Comparison of ENCODE assay signal across 9 mouse cellular contexts in genomic region chr17:86937497-86938155, GRCm38 (mm10). TPM values are rescaled to one million over a fixed set of nuclear protein-coding genes. Genes with fewer than 3 reads are reported as not detected.
DNase-seq lines count a peak whose midpoint lies in the region; ATAC-seq and TF ChIP-seq lines count a peak whose summit lies in the region.
"Had no signal": no experiment of that assay in that cellular context is flagged by ENCODE, and none has a peak within 500 bp of the region (broad histone marks: within the 10 kb centered on the region; RNA-seq: fewer than 3 reads in every experiment).

No protein-coding gene starts in this region.

- no peak overlapping the region for H3K27ac ChIP-seq in ES-Bruce4 (ENCODE audit: insufficient read depth, low read length)
- H3K27ac ChIP-seq in layer of hippocampus, adult 2 months: peak overlapping the region; percentile 83
- H3K27ac ChIP-seq in neural tube, embryonic 15.5 days (replicated peaks): peak overlapping the region; percentile 81

- H3K4me3 ChIP-seq in ES-Bruce4 (ENCODE audit: low read depth, low read length): peak overlapping the region; percentile 5; the same call in 1 of the 2 replicates
- peak overlapping the region; percentile 54 for H3K4me3 ChIP-seq in layer of hippocampus, adult 2 months
- H3K4me3 ChIP-seq in neural tube, embryonic 15.5 days (replicated peaks): peak overlapping the region; percentile 41
- H3K4me3 ChIP-seq: erythroblast, embryonic 14.5 days had no signal

- TF ChIP-seq EP300 in ES-Bruce4 (IDR thresholded peaks at IDR 0.05; ENCODE audit: insufficient read depth, low read depth, low read length): no peak

- H3K9me3 ChIP-seq in ES-Bruce4 (replicated peaks; ENCODE audit: control insufficient read depth, insufficient read depth, low read length, poor library complexity, severe bottlenecking): no peaks in the 10 kb centered on the region
- no peaks in the 10 kb centered on the region for H3K9me3 ChIP-seq in neural tube, embryonic 15.5 days (replicated peaks)

- no peaks in the 10 kb centered on the region for H3K4me1 ChIP-seq in ES-Bruce4 (ENCODE audit: control insufficient read depth, insufficient read depth, low read length)
- peaks cover 26% of the 10 kb centered on the region for H3K4me1 ChIP-seq in neural tube, embryonic 15.5 days

- no peak for TF ChIP-seq POLR2A in ES-Bruce4 (IDR thresholded peaks at IDR 0.05; ENCODE audit: insufficient read depth, low read length)

- H3K4me2 ChIP-seq in neural tube, embryonic 15.5 days: peak overlapping the region; percentile 67

- H3K36me3 ChIP-seq in ES-Bruce4 (ENCODE audit: control insufficient read depth, insufficient read depth, low read length, poor library complexity, severe bottlenecking): no peaks in the 10 kb centered on the region
- H3K36me3 ChIP-seq in neural tube, embryonic 15.5 days: no peaks in the 10 kb centered on the region

- peak; percentile 34 for DNase-seq in cerebellum, adult 11-12 months
- peak; percentile 63 to 70 for DNase-seq in layer of hippocampus, adult 2 months (ENCODE audit: low spot score in 2 of 2)
- peak; percentile 86 to 90 for DNase-seq in lung, adult 18-20 months
- peak; percentile 57 for DNase-seq in thymus, postnatal 0 days (ENCODE audit: low spot score)

- H3K27me3 ChIP-seq in ES-Bruce4 (ENCODE audit: control insufficient read depth, insufficient read depth, low read length, poor library complexity, severe bottlenecking): no peaks in the 10 kb centered on the region
- no peaks in the 10 kb centered on the region for H3K27me3 ChIP-seq in neural tube, embryonic 15.5 days (replicated peaks)

- no peak for TF ChIP-seq CTCF in ES-Bruce4 (IDR thresholded peaks at IDR 0.05; ENCODE audit: low read depth, low read length)
- no peak for TF ChIP-seq CTCF in layer of hippocampus, adult 2 months (conservative IDR thresholded peaks at IDR 0.05)

- peak; percentile 84 for ATAC-seq in frontal cortex, adult (ENCODE audit: low TSS enrichment)
- peak; percentile 68 to 83; a peak in 3 of 4 replicates for ATAC-seq in hematopoietic stem cell, adult 5-6 weeks (replicated peaks in 1 of 2; ENCODE audit: insufficient read depth in 1 of 2, low FRiP score in 2 of 2, low TSS enrichment in 1 of 2, low read depth in 1 of 2, poor library complexity in 2 of 2, severe bottlenecking in 2 of 2)
- peak; percentile 85 for ATAC-seq in neural tube, embryonic 15.5 days (ENCODE audit: low FRiP score)

- WGBS in neural tube, embryonic 15.5 days: 2% methylated on average over 20 of the region's 20 CpGs

- no peak overlapping the region for H3K9ac ChIP-seq in ES-Bruce4 (ENCODE audit: low read depth, poor library complexity, severe bottlenecking)
- peak overlapping the region; percentile 51 for H3K9ac ChIP-seq in neural tube, embryonic 15.5 days (replicated peaks)

RNA-seq across cellular contexts. Expression of gene Atp6v1e2, which starts 10.1 kb away (rescaled TPM):
- 0.48 TPM in 1 of 2 replicates, not detected in the other for polyA plus RNA-seq in ES-Bruce4 (2011; ENCODE audit: insufficient read depth, insufficient read length, low read depth, missing spikeins)
- not detected in 2 replicates for total RNA-seq in hematopoietic stem cell, adult 5-6 weeks (2017)
- total RNA-seq in layer of hippocampus, adult 2 months (2021): not detected
- polyA plus RNA-seq in neural tube, embryonic 15.5 days (2015; fragmentation: Nextera tagmentation; extraction: Ambion mirVana): not detected in 2 replicates
- polyA plus RNA-seq in thymus, postnatal 0 days (2015; fragmentation: Nextera tagmentation; extraction: Ambion mirVana): not detected in 2 replicates
- polyA plus RNA-seq: erythroblast, embryonic 14.5 days had no signal

RNA-seq across cellular contexts. Expression of gene Tmem247, which starts 20.5 kb away (rescaled TPM):
- polyA plus RNA-seq in ES-Bruce4 (2011; ENCODE audit: insufficient read depth, insufficient read length, low read depth, missing spikeins): not detected in 2 replicates
- not detected in 2 replicates for total RNA-seq in hematopoietic stem cell, adult 5-6 weeks (2017)
- not detected for total RNA-seq in layer of hippocampus, adult 2 months (2021)
- polyA plus RNA-seq in neural tube, embryonic 15.5 days (2015; fragmentation: Nextera tagmentation; extraction: Ambion mirVana): not detected in 2 replicates
- not detected in 2 replicates for polyA plus RNA-seq in thymus, postnatal 0 days (2015; fragmentation: Nextera tagmentation; extraction: Ambion mirVana)
- polyA plus RNA-seq: erythroblast, embryonic 14.5 days had no signal

RNA-seq across cellular contexts. Expression of gene Rhoq, which starts 25.3 kb away (rescaled TPM):
- 42.1 and 47.1 TPM in 2 replicates for polyA plus RNA-seq in ES-Bruce4 (2011; ENCODE audit: insufficient read depth, insufficient read length, low read depth, missing spikeins)
- total RNA-seq in hematopoietic stem cell, adult 5-6 weeks (2017): 12.7 and 15.2 TPM in 2 replicates
- 10 to 100 TPM; 25.5 to 35.0 TPM for total RNA-seq in layer of hippocampus, adult 2 months (2021)
- 7.8 and 8.7 TPM in 2 replicates for polyA plus RNA-seq in neural tube, embryonic 15.5 days (2015; fragmentation: Nextera tagmentation; extraction: Ambion mirVana)
- polyA plus RNA-seq in thymus, postnatal 0 days (2015; fragmentation: Nextera tagmentation; extraction: Ambion mirVana): 3.1 and 3.8 TPM in 2 replicates

Comparison
In these comparisons a context has a peak if more than half of its experiments do, and no peak if none do; other contexts are left out.
1. DNase-seq: peak in every context shown above with its lines; median percentile 88 in lung, adult 18-20 months; 66 in layer of hippocampus, adult 2 months; 57 in thymus, postnatal 0 days; 34 in cerebellum, adult 11-12 months.